In the genomic region with DNA sequence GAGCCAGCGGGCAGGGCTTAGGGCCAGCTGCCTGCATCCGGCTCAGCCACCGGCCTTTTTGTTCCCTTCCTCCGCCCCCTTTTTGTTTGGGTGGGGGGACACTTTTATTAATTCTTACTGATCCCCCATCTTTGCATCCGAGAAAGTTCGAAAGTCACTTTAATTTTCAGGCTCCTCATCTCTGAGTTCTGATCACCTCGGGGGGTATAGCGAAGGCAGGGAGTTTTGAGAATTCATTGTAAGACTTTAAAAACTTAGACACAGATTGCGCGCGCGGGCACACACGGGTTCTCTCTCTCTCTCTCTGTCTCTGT, we compare ENCODE assay signal across 8 mouse cellular contexts. TPM values are rescaled to one million over a fixed set of nuclear protein-coding genes. Genes with fewer than 3 reads are reported as not detected.
DNase-seq lines count a peak whose midpoint lies in the region; ATAC-seq and TF ChIP-seq lines count a peak whose summit lies in the region.

No protein-coding gene starts in this region.

- under 1% methylated on average over 13 of the region's 13 CpGs for WGBS in heart, embryonic 11.5 days (ENCODE audit: insufficient replicate concordance)
- WGBS in hindbrain, embryonic 10.5 days, result under 1% methylated on average over 13 of the region's 13 CpGs
- 0% methylated on average over 13 of the region's 13 CpGs for WGBS in liver, postnatal 0 days (ENCODE audit: insufficient replicate concordance)

- peak overlapping the region; percentile 67 for H3K9ac ChIP-seq in heart, embryonic 11.5 days (ENCODE audit: low read depth, low read length)
- no peak overlapping the region; the same call in 1 of the 2 replicates for H3K9ac ChIP-seq in liver, postnatal 0 days (replicated peaks)

- no peak for TF ChIP-seq EP300 in liver, postnatal 0 days (IDR thresholded peaks at IDR 0.05; ENCODE audit: low read depth)

- H3K36me3 ChIP-seq in heart, embryonic 11.5 days (ENCODE audit: control insufficient read depth, insufficient read depth, low read length), result no peaks in the 10 kb centered on the region
- no peaks in the 10 kb centered on the region for H3K36me3 ChIP-seq in E14TG2a.4 (ENCODE audit: insufficient read depth, low read length)
- peaks cover 7% of the 10 kb centered on the region for H3K36me3 ChIP-seq in hindbrain, embryonic 10.5 days
- H3K36me3 ChIP-seq in liver, postnatal 0 days (replicated peaks; ENCODE audit: insufficient read depth, low read length), result no peaks in the 10 kb centered on the region

- peak overlapping the region; percentile 86 for H3K27ac ChIP-seq in heart, embryonic 11.5 days (ENCODE audit: low read depth, low read length)
- peak overlapping the region; percentile 99 for H3K27ac ChIP-seq in hindbrain, embryonic 10.5 days
- no peak overlapping the region for H3K27ac ChIP-seq in liver, postnatal 0 days (ENCODE audit: low read depth)

- H3K27me3 ChIP-seq in heart, embryonic 11.5 days (ENCODE audit: control insufficient read depth, insufficient read depth, low read length), result 0 out of 2 replicates have a peak, but pooled peaks cover 4% of the 10 kb centered on the region
- H3K27me3 ChIP-seq in E14TG2a.4 (ENCODE audit: insufficient read depth, low read length), result peaks cover 30% of the 10 kb centered on the region
- peaks cover 1% of the 10 kb centered on the region; the same call in 1 of the 2 replicates for H3K27me3 ChIP-seq in hindbrain, embryonic 10.5 days (ENCODE audit: insufficient read depth, poor library complexity, severe bottlenecking)
- H3K27me3 ChIP-seq in liver, postnatal 0 days (ENCODE audit: insufficient read depth, low read length), result peaks cover 48% of the 10 kb centered on the region

- no peaks in the 10 kb centered on the region for H3K9me3 ChIP-seq in heart, embryonic 11.5 days (replicated peaks; ENCODE audit: control insufficient read depth, low read length)
- no peaks in the 10 kb centered on the region for H3K9me3 ChIP-seq in E14TG2a.4 (ENCODE audit: low read length)
- H3K9me3 ChIP-seq in hindbrain, embryonic 10.5 days, result no peaks in the 10 kb centered on the region
- H3K9me3 ChIP-seq in liver, postnatal 0 days (ENCODE audit: low read length), result no peaks in the 10 kb centered on the region

- peak overlapping the region; percentile 75 for H3K4me2 ChIP-seq in heart, embryonic 11.5 days
- H3K4me2 ChIP-seq in liver, postnatal 0 days (ENCODE audit: low read depth, low read length), result peak overlapping the region; percentile 78

- no peak for DNase-seq in heart, adult 11 months
- no peak for DNase-seq in hindbrain, embryonic 10.5 days (ENCODE audit: low spot score)
- DNase-seq in liver, postnatal 0 days, result no peak
- DNase-seq in thymus, postnatal 14 days, result no peak
- no peak for DNase-seq in urinary bladder, adult 2 months (ENCODE audit: low spot score)
- DNase-seq in adrenal gland, adult (ENCODE audit: inconsistent age in 2 of 2, low spot score in 1 of 2), result no peak

- peaks cover 8% of the 10 kb centered on the region; the same call in 1 of the 2 replicates for H3K4me1 ChIP-seq in heart, embryonic 11.5 days (ENCODE audit: control insufficient read depth, insufficient read depth, low read length)
- peaks cover 17% of the 10 kb centered on the region for H3K4me1 ChIP-seq in E14TG2a.4 (replicated peaks; ENCODE audit: low read depth, low read length)
- H3K4me1 ChIP-seq in hindbrain, embryonic 10.5 days (replicated peaks), result peaks cover 55% of the 10 kb centered on the region
- peaks cover 11% of the 10 kb centered on the region; the same call in 1 of the 2 replicates for H3K4me1 ChIP-seq in liver, postnatal 0 days (ENCODE audit: insufficient read depth)

- H3K4me3 ChIP-seq in heart, embryonic 11.5 days (ENCODE audit: low read depth, low read length), result peak overlapping the region; percentile 75
- peak overlapping the region; percentile 89 for H3K4me3 ChIP-seq in E14TG2a.4 (replicated peaks; ENCODE audit: low read length)
- H3K4me3 ChIP-seq in hindbrain, embryonic 10.5 days, result peak overlapping the region; percentile 70
- peak overlapping the region; percentile 52 for H3K4me3 ChIP-seq in liver, postnatal 0 days (ENCODE audit: low read depth, low read length)

- ATAC-seq in heart, embryonic 11.5 days (replicated peaks; ENCODE audit: insufficient number of reproducible peaks, low FRiP score, low TSS enrichment), result no peak
- no peak for ATAC-seq in liver, postnatal 0 days

- TF ChIP-seq CTCF in E14TG2a.4 (conservative IDR thresholded peaks at IDR 0.05; ENCODE audit: low read length), result no peak
- TF ChIP-seq CTCF in liver, postnatal 0 days (IDR thresholded peaks at IDR 0.05; ENCODE audit: low read depth), result no peak

RNA-seq across cellular contexts. Expression of a gene that starts 0.6 kb away (rescaled TPM):
- polyA plus RNA-seq in heart, embryonic 11.5 days (2014; fragmentation: Nextera tagmentation; extraction: Ambion mirVana), result 36.2 and 38.2 TPM in 2 replicates
- polyA plus RNA-seq in hindbrain, embryonic 10.5 days (2016; fragmentation: Nextera tagmentation; extraction: Ambion mirVana), result 78.7 and 97.1 TPM in 2 replicates
- polyA plus RNA-seq in liver, postnatal 0 days (2015; fragmentation: Nextera tagmentation; extraction: Ambion mirVana), result 3.1 and 4.0 TPM in 2 replicates
- 155 and 162 TPM in 2 replicates for polyA plus RNA-seq in urinary bladder, adult 2 months (2012; rRNA removed)
